Mouse (Mus musculus) gastrocnemius, adult 2 months (tissue): ENCODE results near the gene Glp2r. TPM values are rescaled to one million over a fixed set of nuclear protein-coding genes. Genes with fewer than 3 reads are reported as not detected.

Source experiments
- DNase-seq: peaks from one replicate; pipeline ENCODE4 v3.0.0; 2022
- H3K27ac ChIP-seq: fragments of 200-600 bp; 2 replicates; pipeline ENCODE4 v1.8.1; 2022; ENCODE audit warnings: mild to moderate bottlenecking
- H3K4me3 ChIP-seq: fragments of 200-600 bp; 2 replicates; pipeline ENCODE4 v1.8.1; 2022; ENCODE audit warnings: mild to moderate bottlenecking, moderate library complexity
- CTCF ChIP-seq: fragments of 200-600 bp; IDR thresholded peaks from 2 replicates; pipeline ENCODE4 v1.8.1; 2022; ENCODE audit warnings: antibody characterized with exemption, mild to moderate bottlenecking, moderate library complexity
- intact Hi-C: fragments of 180-260 bp; cut with DNase I; formaldehyde crosslinking; loops from one replicate; pipeline ENCODE4 v1.15.1; 2025
- total RNA-seq, 2 experiments: library from RNA; stranded (reverse); gene quantifications; 2 replicates each; pipeline ENCODE4 v1.2.3; 2021

The Glp2r gene
- total RNA-seq, 2 experiments from 2014 or later: 0.20 to 0.77 TPM

- intact Hi-C loops: no loop called here
- Histone ChIP-seq H3K4me3 (no peak overlapping the region), H3K27ac (no peak overlapping the region)
- DNase-seq: peak; percentile 29
- TF ChIP-seq CTCF: no peak; the same call in 1 of the 2 replicates
Observed at GRCm38 (mm10) chr11:67772577-67772976, 1.6 kb upstream of the Glp2r start.

- no peak for DNase-seq
- no peak overlapping the region for H3K4me3 ChIP-seq
- H3K27ac ChIP-seq: no peak overlapping the region
- no peak for TF ChIP-seq CTCF
- intact Hi-C loops: no loop called here
Observed at GRCm38 (mm10) chr11:67771691-67772090, 738 bp upstream of the Glp2r start.

- intact Hi-C loops: loop anchor here (2.0 kb wide), 1 partner anchor 53 kb away; no protein-coding TSS in a partner anchor
Observed at GRCm38 (mm10) chr11:67757373-67758167, 13.4 kb downstream of the Glp2r start.

GRCm38 (mm10) chr11:67756287-67756686 is 14.7 kb downstream of the Glp2r start:
- no peak overlapping the region for H3K27ac ChIP-seq
- DNase-seq: no peak
- TF ChIP-seq CTCF: no peak
- intact Hi-C loops: loop anchor here (2.0 kb wide), 1 partner anchor 55 kb away; no protein-coding TSS in a partner anchor
- no peak overlapping the region for H3K4me3 ChIP-seq

More at GRCm38 (mm10) chr11:67757373-67758167, 13.4 kb downstream of the Glp2r start:
- DNase-seq: peak; percentile 61
- H3K27ac ChIP-seq: peak overlapping the region; percentile 46
- H3K4me3 ChIP-seq: no peak overlapping the region
- TF ChIP-seq CTCF: peak; percentile 69

GRCm38 (mm10) chr11:67741569-67741968 is 29.4 kb downstream of the Glp2r start:
- TF ChIP-seq CTCF: peak; percentile 36
- Histone ChIP-seq H3K4me3 (no peak overlapping the region), H3K27ac (no peak overlapping the region)
- no peak for DNase-seq
- intact Hi-C loops: no loop called here

- DNase-seq: no peak
- Histone ChIP-seq H3K27ac (no peak overlapping the region), H3K4me3 (no peak overlapping the region)
- intact Hi-C loops: no loop called here
- TF ChIP-seq CTCF: no peak
Observed at GRCm38 (mm10) chr11:67738846-67739490, 32.0 kb downstream of the Glp2r start.

GRCm38 (mm10) chr11:67738345-67738744 is 32.6 kb downstream of the Glp2r start:
- Histone ChIP-seq H3K27ac (no peak overlapping the region), H3K4me3 (no peak overlapping the region)
- no peak for DNase-seq
- TF ChIP-seq CTCF: no peak
- intact Hi-C loops: no loop called here

GRCm38 (mm10) chr11:67734597-67734996 is 36.4 kb downstream of the Glp2r start:
- TF ChIP-seq CTCF: no peak
- no peak overlapping the region for H3K27ac ChIP-seq
- no peak overlapping the region for H3K4me3 ChIP-seq
- intact Hi-C loops: loop anchor here (5.0 kb wide), 1 partner anchor 63 kb away; the partner anchor contains the start of gene Dhrs7c
- DNase-seq: no peak

GRCm38 (mm10) chr11:67733726-67734125 is 37.2 kb downstream of the Glp2r start:
- Histone ChIP-seq H3K27ac (no peak overlapping the region), H3K4me3 (no peak overlapping the region)
- intact Hi-C loops: loop anchor here (5.0 kb wide), 1 partner anchor 64 kb away; the partner anchor contains the start of gene Dhrs7c
- DNase-seq: no peak
- TF ChIP-seq CTCF: no peak

GRCm38 (mm10) chr11:67731056-67731455 is 39.9 kb downstream of the Glp2r start:
- H3K4me3 ChIP-seq: no peak overlapping the region
- DNase-seq: no peak
- H3K27ac ChIP-seq: 0 out of 2 replicates have a peak overlapping the region, but pooled peaks have one; percentile 2
- TF ChIP-seq CTCF: no peak
- intact Hi-C loops: loop anchor here (5.0 kb wide), 1 partner anchor 66 kb away; the partner anchor contains the start of gene Dhrs7c

GRCm38 (mm10) chr11:67728726-67729125 is 42.2 kb downstream of the Glp2r start:
- Histone ChIP-seq H3K4me3 (no peak overlapping the region), H3K27ac (peak overlapping the region; percentile 83)
- intact Hi-C loops: no loop called here
- peak; percentile 65 for DNase-seq
- no peak for TF ChIP-seq CTCF

- TF ChIP-seq CTCF: no peak
- intact Hi-C loops: no loop called here
- Histone ChIP-seq H3K27ac (peak overlapping the region; percentile 83), H3K4me3 (no peak overlapping the region)
- DNase-seq: peak; percentile 44
Observed at GRCm38 (mm10) chr11:67727095-67727494, 43.9 kb downstream of the Glp2r start.
